Mouse (Mus musculus) testis, adult 2 months (tissue): ENCODE measurements around the gene Stk10.

ENCODE experiments used
- CTCF ChIP-seq: fragments of 200-500 bp; IDR thresholded peaks from 2 replicates; pipeline ENCODE4 v1.5.1; 2012; ENCODE audit warnings: low read depth, mild to moderate bottlenecking, inconsistent platforms, low read length, moderate library complexity; ENCODE audit not compliant: control insufficient read depth, insufficient read depth, insufficient replicate concordance
- POLR2A ChIP-seq: fragments of 200-500 bp; IDR thresholded peaks from 2 replicates; pipeline ENCODE4 v1.6.1; 2012; ENCODE audit warnings: low read depth, mild to moderate bottlenecking, inconsistent platforms, low read length, moderate library complexity; ENCODE audit not compliant: control insufficient read depth

- TF ChIP-seq POLR2A (no peak), CTCF (no peak)
Observed at GRCm38 (mm10) chr11:32499931-32500330, 33.2 kb upstream of the Stk10 start.
